Mouse (Mus musculus) intestine, embryonic 14.5 days (tissue): Measurements from ENCODE around the gene Hist1h2ae. TPM values are rescaled to one million over a fixed set of nuclear protein-coding genes. Genes with fewer than 3 reads are reported as not detected.
"Not testable (repeated sequence)": the region's sequence is repeated elsewhere in the genome, so short reads cannot be mapped to it uniquely, and the experiment has no call there.

ENCODE experiments used
- ATAC-seq: fragments of 200-750 bp; cut with Nextera tagmentation; replicated peaks from 2 replicates; pipeline ENCODE4 v1.8.0; 2017; ENCODE audit warnings: low read depth, moderate number of reproducible peaks, moderate TSS enrichment, moderate library complexity; ENCODE audit not compliant: low FRiP score, low TSS enrichment
- DNase-seq: peaks from one replicate; pipeline ENCODE4 v3.0.0-alpha.2; 2018; ENCODE audit warnings: low spot score
- H3K27ac ChIP-seq: fragments of 300-500 bp; sonication (generic); 2 replicates; pipeline ENCODE4 v1.5.1; 2014; ENCODE audit warnings: low read depth, mild to moderate bottlenecking, control low read depth
- H3K27me3 ChIP-seq: fragments of 300-500 bp; sonication (generic); replicated peaks from 2 replicates; pipeline ENCODE4 v1.6.1; 2014; ENCODE audit warnings: low read length, control low read depth; ENCODE audit not compliant: control insufficient read depth, insufficient read depth
- H3K36me3 ChIP-seq: fragments of 300-500 bp; sonication (generic); 2 replicates; pipeline ENCODE4 v1.6.1; 2014; ENCODE audit warnings: low read length, control low read depth; ENCODE audit not compliant: control insufficient read depth, insufficient read depth
- H3K4me1 ChIP-seq: fragments of 300-500 bp; sonication (generic); replicated peaks from 2 replicates; pipeline ENCODE4 v1.6.1; 2014; ENCODE audit warnings: low read length, control low read depth, mixed read lengths; ENCODE audit not compliant: control insufficient read depth, insufficient read depth
- H3K4me2 ChIP-seq: fragments of 300-500 bp; sonication (generic); 2 replicates; pipeline ENCODE4 v1.6.1; 2014; ENCODE audit warnings: low read length
- H3K4me3 ChIP-seq: fragments of 300-500 bp; sonication (generic); 2 replicates; pipeline ENCODE4 v1.5.1; 2014; ENCODE audit warnings: low read depth, low read length, control low read depth, mixed read lengths
- H3K9ac ChIP-seq: fragments of 300-500 bp; sonication (generic); 2 replicates; pipeline ENCODE4 v1.6.1; 2014; ENCODE audit warnings: mild to moderate bottlenecking, low read length
- H3K9me3 ChIP-seq: fragments of 300-500 bp; sonication (generic); 2 replicates; pipeline ENCODE4 v1.6.1; 2016; ENCODE audit warnings: low read length, control low read depth; ENCODE audit not compliant: control insufficient read depth
- WGBS: fragments of 180-500 bp; shearing (Covaris S2); extraction: QIAGEN DNeasy Blood & Tissue Kit; methylation state at CpG from one replicate; pipeline ENCODE4 v1.1.7; 2014; 5-methylcytosine and 5-hydroxymethylcytosine counted together
- polyA plus RNA-seq: library from polyadenylated mRNA; unstranded; fragments of >200 nt; fragmentation: Nextera tagmentation; extraction: Ambion mirVana; gene quantifications from 2 replicates; pipeline ENCODE4 v1.2.1, GENCODE M21; 2014

Hist1h2ae gene
- polyA plus RNA-seq, 1 experiment from 2014 or later = 106 TPM

DNA sequence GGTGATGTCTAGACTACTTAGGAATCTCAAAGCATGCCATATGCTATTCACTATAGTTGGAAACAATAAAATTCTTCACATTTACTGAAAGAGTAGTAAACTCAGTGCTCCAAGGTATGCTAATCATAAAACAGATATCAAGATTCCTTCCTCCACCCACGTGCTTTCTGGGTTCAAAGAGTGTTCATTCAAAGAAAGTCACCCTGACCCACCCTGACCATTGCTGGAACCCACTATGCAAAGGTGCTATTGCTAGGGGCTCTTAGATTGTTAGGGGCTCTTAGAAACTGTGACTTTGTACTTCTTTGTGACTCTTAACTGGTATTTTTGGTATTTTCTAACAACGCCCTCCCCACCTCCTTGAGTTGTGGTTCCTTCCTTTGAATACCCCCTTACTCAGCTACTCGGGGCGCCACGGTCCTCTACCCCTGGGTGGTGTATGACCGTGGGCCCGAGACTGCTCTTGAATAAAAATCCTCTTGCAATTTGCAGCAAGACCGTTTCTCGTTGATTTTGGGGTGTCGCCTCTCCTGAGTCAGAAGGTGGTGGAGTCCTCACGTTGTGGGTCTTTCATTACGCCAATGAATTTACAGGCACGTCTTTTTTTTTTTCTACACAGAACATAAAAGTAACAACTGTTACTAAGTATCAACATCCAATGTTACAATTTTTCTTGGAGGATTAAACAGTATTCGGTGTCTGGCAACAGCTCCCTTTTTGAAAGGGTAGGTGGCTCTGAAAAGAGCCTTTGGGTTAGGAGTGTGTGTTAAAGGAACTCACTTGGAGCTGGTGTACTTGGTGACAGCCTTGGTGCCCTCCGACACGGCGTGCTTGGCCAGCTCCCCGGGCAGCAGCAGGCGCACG is 2.2 kb upstream of the Hist1h2ae start:
- H3K36me3 ChIP-seq, ATAC-seq, H3K27me3 ChIP-seq, H3K9me3 ChIP-seq: not testable (repeated sequence)
- WGBS = 10% methylated on average over 17 of the region's 20 CpGs
- peak overlapping the region; percentile 83 for H3K9ac ChIP-seq
- H3K4me1 ChIP-seq = peaks cover 14% of the 10 kb centered on the region
- H3K27ac ChIP-seq = peak overlapping the region; percentile 98
- peak; percentile 77 for DNase-seq
- peak overlapping the region; percentile 79 for H3K4me2 ChIP-seq
- peak overlapping the region; percentile 59 for H3K4me3 ChIP-seq

DNA sequence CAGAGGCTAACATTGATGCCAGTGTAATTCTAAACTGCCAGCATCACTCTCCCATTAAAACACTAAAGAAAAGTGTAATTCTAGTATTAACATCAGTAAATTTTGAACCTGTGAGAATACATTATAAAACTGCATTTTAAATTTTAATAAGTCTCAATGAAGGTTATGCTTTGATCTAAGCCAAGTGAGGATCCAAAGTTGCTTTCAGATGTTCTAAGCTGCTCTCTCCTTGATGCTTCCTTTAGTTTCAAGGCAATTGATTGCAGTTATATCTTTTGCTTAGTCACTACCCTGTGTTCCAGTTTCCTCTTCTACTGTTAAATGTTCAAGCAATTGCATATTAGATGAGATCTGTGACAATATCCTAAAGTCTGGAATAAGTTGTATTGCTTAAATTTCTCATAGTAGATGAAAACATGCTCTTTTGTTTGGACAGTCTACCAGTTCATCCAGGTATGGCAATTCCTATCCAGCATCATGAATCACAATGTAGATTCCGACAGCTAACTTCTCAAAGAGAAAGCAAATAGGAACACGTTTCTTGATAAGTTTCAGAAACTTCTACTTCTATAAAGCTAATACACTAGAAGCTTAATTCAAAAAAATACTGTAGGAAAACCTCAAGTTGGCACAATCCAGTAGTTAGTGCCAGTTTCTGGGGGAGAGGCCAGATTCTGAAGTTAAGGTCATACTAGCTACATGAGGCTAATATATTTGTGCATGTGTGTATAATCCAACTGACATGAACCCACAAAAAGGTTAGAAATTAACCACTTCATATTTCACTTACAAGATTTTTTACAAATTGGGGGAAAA is 1.4 kb upstream of the Hist1h2ae start:
- ATAC-seq (no peak), DNase-seq (no peak)
- peak overlapping the region; percentile 59 for H3K4me3 ChIP-seq
- no peaks in the 10 kb centered on the region for H3K36me3 ChIP-seq
- H3K9me3 ChIP-seq = no peaks in the 10 kb centered on the region
- H3K9ac ChIP-seq = peak overlapping the region; percentile 83
- no peaks in the 10 kb centered on the region for H3K27me3 ChIP-seq
- peak overlapping the region; percentile 98 for H3K27ac ChIP-seq
- H3K4me1 ChIP-seq = peaks cover 14% of the 10 kb centered on the region
- H3K4me2 ChIP-seq = peak overlapping the region; percentile 79
- WGBS = 19% methylated on average over 2 of the region's 2 CpGs

DNA sequence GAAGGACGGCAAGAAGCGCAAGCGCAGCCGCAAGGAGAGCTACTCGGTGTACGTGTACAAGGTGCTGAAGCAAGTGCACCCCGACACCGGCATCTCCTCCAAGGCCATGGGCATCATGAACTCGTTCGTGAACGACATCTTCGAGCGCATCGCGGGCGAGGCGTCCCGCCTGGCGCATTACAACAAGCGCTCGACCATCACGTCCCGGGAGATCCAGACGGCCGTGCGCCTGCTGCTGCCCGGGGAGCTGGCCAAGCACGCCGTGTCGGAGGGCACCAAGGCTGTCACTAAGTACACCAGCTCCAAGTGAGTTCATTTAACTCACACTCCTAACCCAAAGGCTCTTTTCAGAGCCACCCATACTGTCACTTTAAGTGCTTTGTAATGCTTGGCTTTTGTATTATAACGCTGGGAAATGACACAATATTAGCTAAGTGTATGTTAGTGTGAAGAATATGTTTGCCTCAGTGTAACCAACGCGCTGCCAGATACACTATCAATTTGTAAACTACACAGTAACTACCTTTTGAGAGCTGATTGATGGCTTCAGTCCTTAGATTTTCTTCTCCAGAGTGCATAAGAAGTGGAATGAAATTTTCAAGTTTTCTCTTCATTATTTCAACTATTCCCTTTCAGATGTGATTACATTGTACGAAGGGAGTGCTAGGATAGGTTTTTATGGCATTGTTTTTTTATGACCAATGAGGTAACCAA is 641 bp upstream of the Hist1h2ae start:
- not testable (repeated sequence) for H3K27me3 ChIP-seq, H3K4me1 ChIP-seq, DNase-seq, ATAC-seq, H3K36me3 ChIP-seq, H3K9me3 ChIP-seq
- peak overlapping the region; percentile 83 for H3K9ac ChIP-seq
- H3K4me2 ChIP-seq = peak overlapping the region; percentile 79
- peak overlapping the region; percentile 59 for H3K4me3 ChIP-seq
- H3K27ac ChIP-seq = peak overlapping the region; percentile 98
- under 1% methylated on average over 12 of the region's 34 CpGs for WGBS

DNA sequence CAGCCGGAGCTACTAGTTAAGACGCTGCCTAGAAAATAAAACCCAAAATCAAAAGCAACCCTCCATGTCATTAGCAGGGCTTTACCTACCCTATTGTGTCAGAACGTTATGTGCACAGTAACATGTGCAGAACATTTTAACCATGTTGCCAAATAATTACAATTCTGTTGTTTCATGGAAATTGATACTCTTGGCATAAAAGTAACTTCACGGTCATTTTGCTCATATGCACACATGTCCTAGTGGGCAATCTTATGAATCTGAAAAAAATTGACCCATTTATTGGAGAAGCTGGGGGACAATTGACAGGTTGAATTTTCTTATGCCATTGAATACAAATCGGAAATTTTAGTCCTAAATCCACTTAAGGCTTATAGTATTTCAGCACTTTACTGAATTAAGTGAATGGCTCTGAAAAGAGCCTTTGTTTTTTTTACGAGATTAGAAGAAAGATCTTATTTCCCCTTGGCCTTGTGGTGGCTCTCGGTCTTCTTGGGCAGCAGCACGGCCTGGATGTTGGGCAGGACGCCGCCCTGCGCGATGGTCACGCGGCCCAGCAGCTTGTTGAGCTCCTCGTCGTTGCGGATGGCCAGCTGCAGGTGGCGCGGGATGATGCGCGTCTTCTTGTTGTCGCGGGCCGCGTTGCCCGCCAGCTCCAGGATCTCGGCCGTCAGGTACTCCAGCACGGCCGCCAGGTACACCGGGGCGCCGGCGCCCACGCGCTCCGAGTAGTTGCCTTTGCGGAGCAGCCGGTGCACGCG is 579 bp downstream of the Hist1h2ae start:
- H3K4me1 ChIP-seq, ATAC-seq, H3K9me3 ChIP-seq, H3K27me3 ChIP-seq, DNase-seq, H3K36me3 ChIP-seq: not testable (repeated sequence)
- WGBS = 4% methylated on average over 20 of the region's 41 CpGs
- H3K27ac ChIP-seq = peak overlapping the region; percentile 98
- peak overlapping the region; percentile 51 for H3K4me2 ChIP-seq
- peak overlapping the region; percentile 59 for H3K9ac ChIP-seq
- peak overlapping the region; percentile 59 for H3K4me3 ChIP-seq

DNA sequence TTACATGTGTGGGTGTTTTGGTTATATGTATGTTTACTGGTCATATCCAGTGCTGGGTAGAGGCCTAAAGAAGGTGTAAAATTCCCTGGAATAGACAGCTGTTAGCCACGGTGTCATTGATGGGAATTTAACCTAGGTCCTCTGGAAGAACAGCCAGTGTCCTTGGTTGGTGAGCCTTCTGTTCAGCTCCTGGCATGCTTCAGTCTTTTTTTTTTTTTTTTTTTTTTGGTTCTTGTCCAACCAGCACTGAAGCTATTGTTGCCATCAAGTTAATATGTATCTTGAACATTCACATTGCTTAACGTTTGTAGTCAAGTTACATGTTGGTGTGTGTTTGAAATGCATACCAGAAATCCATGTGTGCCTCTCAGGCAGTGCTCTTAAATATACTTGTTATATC is 6.5 kb downstream of the Hist1h2ae start:
- Histone ChIP-seq H3K9ac (no peak overlapping the region), H3K4me1 (no peaks in the 10 kb centered on the region), H3K4me2 (no peak overlapping the region), H3K9me3 (no peaks in the 10 kb centered on the region), H3K27ac (no peak overlapping the region), H3K4me3 (no peak overlapping the region), H3K27me3 (no peaks in the 10 kb centered on the region), H3K36me3 (no peaks in the 10 kb centered on the region)
- no peak for ATAC-seq
- no peak for DNase-seq
- WGBS = 82% methylated on average over 2 of the region's 2 CpGs

DNA sequence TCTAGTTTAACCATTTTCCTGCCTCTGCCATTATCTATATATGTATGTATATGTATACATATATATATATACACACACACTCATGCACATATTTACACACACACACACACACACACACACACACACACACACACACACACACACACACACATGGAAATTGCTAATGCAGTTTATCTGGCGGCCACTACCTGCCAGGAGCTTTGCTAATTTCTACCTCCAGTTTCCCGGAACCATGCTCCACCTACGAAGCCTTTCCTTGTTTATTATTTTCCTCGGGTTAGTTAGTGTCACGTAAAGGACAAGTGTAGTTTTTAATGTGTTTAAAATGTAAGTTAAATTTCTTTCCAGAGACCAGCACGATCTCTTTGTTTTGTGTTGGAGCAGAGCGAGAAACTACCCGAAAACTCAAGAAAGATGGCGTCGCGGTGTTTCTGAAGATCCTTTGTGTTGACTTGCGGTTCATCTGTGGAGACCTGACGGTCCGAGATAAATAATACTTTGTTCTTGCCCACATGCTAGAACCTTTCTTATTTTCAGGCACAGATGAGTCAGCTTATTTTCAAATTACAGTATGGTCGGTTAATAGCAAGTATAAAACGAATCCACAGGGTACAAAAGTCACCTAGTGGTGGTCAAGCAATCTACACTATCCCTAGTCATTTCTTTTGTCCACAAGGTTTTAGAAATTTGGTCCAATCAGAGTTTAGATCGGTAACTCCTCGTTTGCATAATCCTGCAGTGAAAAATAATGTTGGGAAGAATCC is 8.1 kb downstream of the Hist1h2ae start:
- ATAC-seq (peak; percentile 72), DNase-seq (peak; percentile 72)
- H3K4me2 ChIP-seq = peak overlapping the region; percentile 92
- no peaks in the 10 kb centered on the region for H3K4me1 ChIP-seq
- no peaks in the 10 kb centered on the region for H3K36me3 ChIP-seq
- peak overlapping the region; percentile 38 for H3K4me3 ChIP-seq
- H3K9me3 ChIP-seq = no peaks in the 10 kb centered on the region
- WGBS = 3% methylated on average over 18 of the region's 18 CpGs
- peak overlapping the region; percentile 73 for H3K9ac ChIP-seq
- H3K27me3 ChIP-seq = no peaks in the 10 kb centered on the region
- H3K27ac ChIP-seq = peak overlapping the region; percentile 99

DNA sequence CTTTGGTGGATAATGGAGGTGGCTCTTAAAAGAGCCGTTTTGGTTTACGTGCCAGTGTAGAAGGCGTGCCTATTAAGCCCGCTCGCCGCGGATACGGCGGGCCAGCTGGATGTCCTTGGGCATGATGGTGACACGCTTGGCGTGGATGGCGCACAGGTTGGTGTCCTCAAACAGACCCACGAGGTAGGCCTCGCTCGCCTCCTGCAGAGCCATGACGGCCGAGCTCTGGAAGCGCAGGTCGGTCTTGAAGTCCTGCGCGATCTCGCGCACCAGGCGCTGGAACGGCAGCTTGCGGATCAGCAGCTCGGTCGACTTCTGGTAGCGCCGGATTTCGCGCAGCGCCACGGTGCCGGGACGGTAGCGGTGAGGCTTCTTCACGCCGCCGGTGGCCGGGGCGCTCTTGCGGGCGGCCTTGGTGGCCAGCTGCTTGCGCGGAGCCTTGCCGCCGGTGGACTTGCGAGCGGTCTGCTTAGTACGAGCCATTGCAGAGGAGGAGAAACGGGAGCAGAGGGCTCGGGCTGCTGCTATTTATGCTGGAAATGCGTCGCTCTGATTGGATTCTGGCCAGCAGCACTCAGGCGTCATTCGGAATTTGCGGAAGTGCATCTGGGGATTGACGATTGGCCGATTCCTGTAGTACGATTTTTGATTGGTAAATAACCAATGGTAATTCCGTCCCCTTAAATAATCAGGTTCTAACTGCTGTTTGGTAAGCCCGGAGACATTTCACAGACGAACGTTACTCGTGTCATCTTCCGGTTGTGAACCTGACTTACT is 8.9 kb downstream of the Hist1h2ae start, which contains the start of gene Hist1h3e:
Hist1h3e (minus strand) TSS at position 487 of the 777 bp plus-strand sequence.
- peak within 1 kb of the TSS; percentile 38 for H3K4me3 ChIP-seq
- DNase-seq (peak; percentile 98), ATAC-seq (peak; percentile 90)
- not testable (repeated sequence) for H3K36me3 ChIP-seq, H3K4me1 ChIP-seq, H3K9me3 ChIP-seq, H3K27me3 ChIP-seq
- peak within 1 kb of the TSS; percentile 92 for H3K4me2 ChIP-seq
- peak within 1 kb of the TSS; percentile 73 for H3K9ac ChIP-seq
- under 1% methylated on average over 49 of the region's 67 CpGs for WGBS
- peak within 1 kb of the TSS; percentile 99 for H3K27ac ChIP-seq
